Mouse (Mus musculus) forebrain, embryonic 16.5 days (tissue): ENCODE data around the gene Zfp866. TPM values are rescaled to one million over a fixed set of nuclear protein-coding genes. Genes with fewer than 3 reads are reported as not detected.

Experiments used
- ATAC-seq: fragments of 200-750 bp; cut with Nextera tagmentation; 2 replicates; pipeline ENCODE4 v1.8.0; 2017; ENCODE audit warnings: mild to moderate bottlenecking, moderate library complexity
- H3K27ac ChIP-seq: fragments of 300-500 bp; sonication (generic); 2 replicates; pipeline ENCODE4 v1.5.1; 2014; ENCODE audit warnings: low read length, control low read depth
- H3K27me3 ChIP-seq: fragments of 300-500 bp; sonication (generic); replicated peaks from 2 replicates; pipeline ENCODE4 v1.6.1; 2014; ENCODE audit warnings: low read length; ENCODE audit not compliant: control insufficient read depth, insufficient read depth
- H3K36me3 ChIP-seq: fragments of 300-500 bp; sonication (generic); 2 replicates; pipeline ENCODE4 v1.6.1; 2014; ENCODE audit not compliant: control insufficient read depth, insufficient read depth
- H3K4me1 ChIP-seq: fragments of 300-500 bp; sonication (generic); replicated peaks from 2 replicates; pipeline ENCODE4 v1.6.1; 2014; ENCODE audit warnings: low read length; ENCODE audit not compliant: control insufficient read depth, insufficient read depth
- H3K4me2 ChIP-seq: fragments of 300-500 bp; sonication (generic); 2 replicates; pipeline ENCODE4 v1.6.1; 2014; ENCODE audit warnings: mild to moderate bottlenecking, low read length, control low read depth
- H3K4me3 ChIP-seq: fragments of 300-500 bp; sonication (generic); replicated peaks from 2 replicates; pipeline ENCODE4 v1.5.1; 2014; ENCODE audit warnings: mild to moderate bottlenecking, low read length, control low read depth
- H3K9ac ChIP-seq: fragments of 300-500 bp; sonication (generic); replicated peaks from 2 replicates; pipeline ENCODE4 v1.6.1; 2014; ENCODE audit warnings: low read depth, low read length, control low read depth
- H3K9me3 ChIP-seq: fragments of 300-500 bp; sonication (generic); 2 replicates; pipeline ENCODE4 v1.6.1; 2016; ENCODE audit warnings: low read length; ENCODE audit not compliant: control insufficient read depth
- WGBS: fragments of 180-500 bp; shearing (Covaris S2); extraction: QIAGEN DNeasy Blood & Tissue Kit; methylation state at CpG from one replicate; pipeline ENCODE4 v1.1.7; 2014; 5-methylcytosine and 5-hydroxymethylcytosine counted together
- polyA plus RNA-seq: library from polyadenylated mRNA; unstranded; fragments of >200 nt; fragmentation: Nextera tagmentation; extraction: Ambion mirVana; gene quantifications from 2 replicates; pipeline ENCODE4 v1.2.1, GENCODE M21; 2015

The Zfp866 gene
- polyA plus RNA-seq, 1 experiment from 2014 or later, result 51.0 TPM

GRCm38 (mm10) chr8:69814881-69815280 is 23.9 kb upstream of the Zfp866 start:
- no peak overlapping the region for H3K4me3 ChIP-seq
- WGBS, result 95% methylated on average over 2 of the region's 2 CpGs
- H3K4me2 ChIP-seq, result no peak overlapping the region
- no peaks in the 10 kb centered on the region for H3K27me3 ChIP-seq
- H3K4me1 ChIP-seq, result peaks cover 2% of the 10 kb centered on the region
- no peak for ATAC-seq
- H3K27ac ChIP-seq, result no peak overlapping the region
- no peaks in the 10 kb centered on the region for H3K9me3 ChIP-seq
- H3K36me3 ChIP-seq, result peaks cover 20% of the 10 kb centered on the region
- H3K9ac ChIP-seq, result no peak overlapping the region

- Histone ChIP-seq H3K4me1 (peaks cover 11% of the 10 kb centered on the region), H3K27me3 (no peaks in the 10 kb centered on the region), H3K27ac (no peak overlapping the region), H3K4me3 (no peak overlapping the region; the same call in 1 of the 2 replicates), H3K9me3 (no peaks in the 10 kb centered on the region), H3K4me2 (peak overlapping the region; percentile 78), H3K9ac (no peak overlapping the region), H3K36me3 (peaks cover 42% of the 10 kb centered on the region)
- 57% methylated on average over 3 of the region's 3 CpGs for WGBS
- no peak for ATAC-seq
These were observed 18.8 kb upstream of the Zfp866 start for GRCm38 (mm10) chr8:69809820-69810219.

- H3K36me3 ChIP-seq, result peaks cover 36% of the 10 kb centered on the region
- peak; percentile 70 for ATAC-seq
- peaks cover 11% of the 10 kb centered on the region for H3K4me1 ChIP-seq
- H3K27ac ChIP-seq, result peak overlapping the region; percentile 49
- H3K4me3 ChIP-seq, result peak overlapping the region; percentile 66
- no peaks in the 10 kb centered on the region for H3K27me3 ChIP-seq
- H3K4me2 ChIP-seq, result peak overlapping the region; percentile 78
- peak overlapping the region; percentile 66 for H3K9ac ChIP-seq
- WGBS, result 2% methylated on average over 23 of the region's 23 CpGs
- no peaks in the 10 kb centered on the region for H3K9me3 ChIP-seq
These were observed 18.0 kb upstream of the Zfp866 start for GRCm38 (mm10) chr8:69808864-69809403.

GRCm38 (mm10) chr8:69808094-69808863 is 17.3 kb upstream of the Zfp866 start, which contains the start of gene Gmip:
Gene Gmip, plus strand, starts transcription at chr8:69808679.
- Histone ChIP-seq H3K4me2 (peak within 1 kb of the TSS; percentile 78), H3K9ac (peak within 1 kb of the TSS; percentile 66), H3K27ac (peak within 1 kb of the TSS; percentile 49), H3K36me3 (peaks cover 38% of the 10 kb centered on the region), H3K4me1 (peaks cover 11% of the 10 kb centered on the region), H3K27me3 (no peaks in the 10 kb centered on the region), H3K4me3 (peak within 1 kb of the TSS; percentile 66), H3K9me3 (no peaks in the 10 kb centered on the region)
- ATAC-seq, result peak; percentile 67
- WGBS, result 8% methylated on average over 25 of the region's 28 CpGs

- Histone ChIP-seq H3K9ac (no peak overlapping the region), H3K4me3 (no peak overlapping the region), H3K4me2 (no peak overlapping the region), H3K36me3 (peaks cover 45% of the 10 kb centered on the region), H3K4me1 (peaks cover 11% of the 10 kb centered on the region), H3K9me3 (no peaks in the 10 kb centered on the region), H3K27ac (no peak overlapping the region), H3K27me3 (no peaks in the 10 kb centered on the region)
- 96% methylated on average over 5 of the region's 5 CpGs for WGBS
- no peak for ATAC-seq
These were observed 16.3 kb upstream of the Zfp866 start for GRCm38 (mm10) chr8:69807236-69807635.

GRCm38 (mm10) chr8:69805491-69805890 is 14.5 kb upstream of the Zfp866 start:
- ATAC-seq, result no peak
- WGBS, result 92% methylated on average over 9 of the region's 9 CpGs
- no peaks in the 10 kb centered on the region for H3K9me3 ChIP-seq
- no peaks in the 10 kb centered on the region for H3K27me3 ChIP-seq
- no peak overlapping the region for H3K9ac ChIP-seq
- no peak overlapping the region for H3K27ac ChIP-seq
- H3K4me2 ChIP-seq, result no peak overlapping the region
- H3K36me3 ChIP-seq, result peaks cover 53% of the 10 kb centered on the region
- H3K4me1 ChIP-seq, result peaks cover 11% of the 10 kb centered on the region
- H3K4me3 ChIP-seq, result no peak overlapping the region

GRCm38 (mm10) chr8:69805086-69805485 is 14.1 kb upstream of the Zfp866 start:
- Histone ChIP-seq H3K4me3 (no peak overlapping the region), H3K9ac (no peak overlapping the region), H3K4me2 (no peak overlapping the region), H3K27ac (no peak overlapping the region), H3K4me1 (peaks cover 11% of the 10 kb centered on the region), H3K36me3 (peaks cover 56% of the 10 kb centered on the region), H3K27me3 (no peaks in the 10 kb centered on the region), H3K9me3 (no peaks in the 10 kb centered on the region)
- 92% methylated on average over 10 of the region's 10 CpGs for WGBS
- no peak for ATAC-seq

- 94% methylated on average over 6 of the region's 6 CpGs for WGBS
These were observed 13.6 kb upstream of the Zfp866 start for GRCm38 (mm10) chr8:69804537-69804936.

GRCm38 (mm10) chr8:69803366-69803765 is 12.4 kb upstream of the Zfp866 start:
- ATAC-seq, result no peak
- WGBS, result 94% methylated on average over 7 of the region's 7 CpGs
- H3K4me1 ChIP-seq, result no peaks in the 10 kb centered on the region
- H3K9ac ChIP-seq, result no peak overlapping the region
- no peak overlapping the region for H3K4me3 ChIP-seq
- no peaks in the 10 kb centered on the region for H3K9me3 ChIP-seq
- H3K4me2 ChIP-seq, result no peak overlapping the region
- H3K27me3 ChIP-seq, result no peaks in the 10 kb centered on the region
- H3K36me3 ChIP-seq, result peaks cover 72% of the 10 kb centered on the region
- H3K27ac ChIP-seq, result no peak overlapping the region

More at GRCm38 (mm10) chr8:69804537-69804936, 13.6 kb upstream of the Zfp866 start:
- Histone ChIP-seq H3K36me3 (peaks cover 61% of the 10 kb centered on the region), H3K4me1 (peaks cover 5% of the 10 kb centered on the region), H3K4me3 (no peak overlapping the region), H3K9me3 (no peaks in the 10 kb centered on the region), H3K9ac (no peak overlapping the region), H3K27ac (no peak overlapping the region), H3K27me3 (no peaks in the 10 kb centered on the region), H3K4me2 (no peak overlapping the region)
- ATAC-seq, result no peak
